Mouse (Mus musculus) olfactory bulb, adult 2 months (tissue): ENCODE measurements at regions not wholly inside any gene's neighbourhood (a gene's known extent, or its start where the extent isn't known, plus 50 kb on each side); places are given as distances from the start of the nearest gene placed in this dataset.

Source experiments
- CTCF ChIP-seq: fragments of 200-500 bp; IDR thresholded peaks from 2 replicates; pipeline ENCODE4 v1.5.1; 2012; ENCODE audit warnings: low read depth, mild to moderate bottlenecking, low read length, moderate library complexity; ENCODE audit not compliant: insufficient read depth
- POLR2A ChIP-seq: fragments of 200-500 bp; IDR thresholded peaks from 2 replicates; pipeline ENCODE4 v1.6.1; 2012; ENCODE audit warnings: mild to moderate bottlenecking, low read depth, low read length, moderate library complexity; ENCODE audit not compliant: insufficient read depth

DNA sequence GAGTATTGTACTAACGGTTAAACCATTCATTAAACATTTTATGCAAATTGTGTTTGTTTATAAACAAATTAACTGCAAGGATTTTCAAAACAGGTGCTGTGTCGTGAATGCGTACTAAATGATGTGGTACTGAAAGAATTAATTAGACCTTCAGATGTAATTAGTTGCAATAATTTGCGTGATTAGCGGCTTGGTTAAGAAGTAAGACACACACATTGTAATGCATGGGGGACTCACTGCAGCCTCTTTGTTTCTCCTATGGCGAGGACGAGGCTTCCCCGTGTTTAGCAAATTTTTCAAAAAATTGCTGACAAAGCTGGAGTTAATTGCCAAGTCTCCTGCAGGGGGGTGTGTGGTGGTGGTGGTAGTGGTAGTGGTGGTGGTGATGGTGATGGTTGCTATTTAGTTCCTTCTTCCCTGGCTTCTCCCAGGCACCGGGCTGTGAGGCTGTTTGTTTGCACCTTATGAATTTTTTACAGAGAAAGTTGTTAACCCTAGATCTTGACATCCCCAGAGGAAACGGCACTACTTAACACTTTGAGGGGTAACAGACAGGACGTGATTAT, 275.4 kb upstream of the Zfp507 start:
- TF ChIP-seq CTCF: no peak
- no peak for TF ChIP-seq POLR2A
